Mouse (Mus musculus) macrophage (primary cell): ENCODE measurements around the gene Anks1b. TPM values are rescaled to one million over a fixed set of nuclear protein-coding genes. Genes with fewer than 3 reads are reported as not detected.
"Not testable (repeated sequence)": the region's sequence is repeated elsewhere in the genome, so short reads cannot be mapped to it uniquely, and the experiment has no call there.

Experiments used
- H3K27ac ChIP-seq: fragments of 350-480 bp; formaldehyde crosslinking; 2 replicates; pipeline ENCODE4 v1.9.0; 2021
- H3K36me3 ChIP-seq: fragments of 350-480 bp; formaldehyde crosslinking; 2 replicates; pipeline ENCODE4 v1.9.0; 2021; ENCODE audit errors: inconsistent target
- H3K4me3 ChIP-seq: fragments of 350-480 bp; formaldehyde crosslinking; 2 replicates; pipeline ENCODE4 v1.9.0; 2021; ENCODE audit errors: inconsistent target
- H3K79me2 ChIP-seq: fragments of 350-480 bp; formaldehyde crosslinking; 2 replicates; pipeline ENCODE4 v1.9.0; 2021; ENCODE audit errors: inconsistent target
- WGBS: methylation state at CpG from one replicate; pipeline ENCODE4 v1.1.7; 2026; ENCODE audit warnings: inconsistent platforms; ENCODE audit not compliant: missing documents; 5-methylcytosine and 5-hydroxymethylcytosine counted together
- polyA plus RNA-seq: library from polyadenylated mRNA; stranded (reverse); fragments of 250-400 nt; gene quantifications from 3 replicates; pipeline ENCODE4 v1.2.4, GENCODE M21; 2018; ENCODE audit warnings: inconsistent platforms

Anks1b gene
- polyA plus RNA-seq, 1 experiment from 2014 or later = not detected

DNA sequence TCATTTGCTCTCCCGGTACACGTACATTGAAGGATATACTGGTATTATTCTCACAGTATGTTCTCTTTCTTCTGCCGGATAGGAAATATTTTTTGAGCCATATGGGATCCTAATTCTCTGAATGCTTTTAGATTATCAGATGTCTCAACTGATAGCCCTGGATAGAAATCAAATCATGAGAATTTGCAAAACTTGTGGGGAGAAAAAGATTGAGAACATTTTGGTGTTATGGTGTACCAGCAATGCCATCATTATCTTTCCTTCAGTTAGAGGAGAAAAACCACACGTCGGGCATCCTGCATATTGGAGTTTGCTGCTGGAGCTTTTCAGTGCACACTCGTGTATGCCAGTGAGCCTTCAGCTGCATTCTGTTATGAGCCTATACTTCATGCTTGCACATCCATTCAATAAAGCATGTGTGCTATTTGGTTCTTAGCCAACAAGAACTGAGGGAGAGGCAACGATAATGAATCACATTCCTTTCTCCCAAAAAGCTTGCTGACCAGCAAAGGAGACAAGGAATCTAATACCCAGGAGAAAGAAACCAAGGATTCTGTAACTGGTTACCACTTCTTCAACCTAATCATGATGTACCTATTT lies 756.9 kb downstream of the Anks1b start:
- Histone ChIP-seq H3K79me2 (no peaks in the 10 kb centered on the region), H3K36me3 (no peaks in the 10 kb centered on the region), H3K4me3 (no peak overlapping the region), H3K27ac (no peak overlapping the region)
- 95% methylated on average over 7 of the region's 7 CpGs for WGBS

- WGBS = 80% methylated on average over 3 of the region's 3 CpGs
- H3K4me3 ChIP-seq, H3K79me2 ChIP-seq, H3K27ac ChIP-seq, H3K36me3 ChIP-seq: not testable (repeated sequence)
These were observed 757.5 kb downstream of the Anks1b start for GRCm38 (mm10) chr10:90630794-90631193.

DNA sequence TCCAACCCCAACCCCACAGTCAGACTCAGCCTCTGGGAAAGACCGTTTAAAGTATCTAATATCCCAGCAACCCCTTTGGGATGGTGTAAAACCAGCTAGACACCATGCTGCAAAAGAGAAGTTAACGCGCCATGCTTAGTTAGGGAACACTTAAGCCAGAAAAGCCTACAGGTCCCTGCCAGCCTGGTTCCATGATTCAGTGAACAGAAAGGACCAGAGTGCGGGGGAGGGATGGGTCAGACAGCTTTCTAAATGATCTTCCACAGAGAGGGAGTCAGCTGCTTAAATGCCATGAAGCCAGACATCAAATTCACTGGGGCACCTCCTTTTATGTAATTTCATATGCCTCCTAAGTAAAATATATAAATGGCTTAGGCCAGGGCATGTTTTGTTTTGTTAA lies 764.0 kb downstream of the Anks1b start:
- Histone ChIP-seq H3K79me2 (no peaks in the 10 kb centered on the region), H3K27ac (no peak overlapping the region)
- 94% methylated on average over 4 of the region's 4 CpGs for WGBS

GRCm38 (mm10) chr10:90649681-90650080 lies 776.4 kb downstream of the Anks1b start:
- Histone ChIP-seq H3K4me3 (no peak overlapping the region), H3K27ac (no peak overlapping the region), H3K36me3 (no peaks in the 10 kb centered on the region), H3K79me2 (no peaks in the 10 kb centered on the region)
- 82% methylated on average over 2 of the region's 2 CpGs for WGBS

More for the DNA sequence above, 764.0 kb downstream of the Anks1b start:
- H3K36me3 ChIP-seq = no peaks in the 10 kb centered on the region
- no peak overlapping the region for H3K4me3 ChIP-seq

DNA sequence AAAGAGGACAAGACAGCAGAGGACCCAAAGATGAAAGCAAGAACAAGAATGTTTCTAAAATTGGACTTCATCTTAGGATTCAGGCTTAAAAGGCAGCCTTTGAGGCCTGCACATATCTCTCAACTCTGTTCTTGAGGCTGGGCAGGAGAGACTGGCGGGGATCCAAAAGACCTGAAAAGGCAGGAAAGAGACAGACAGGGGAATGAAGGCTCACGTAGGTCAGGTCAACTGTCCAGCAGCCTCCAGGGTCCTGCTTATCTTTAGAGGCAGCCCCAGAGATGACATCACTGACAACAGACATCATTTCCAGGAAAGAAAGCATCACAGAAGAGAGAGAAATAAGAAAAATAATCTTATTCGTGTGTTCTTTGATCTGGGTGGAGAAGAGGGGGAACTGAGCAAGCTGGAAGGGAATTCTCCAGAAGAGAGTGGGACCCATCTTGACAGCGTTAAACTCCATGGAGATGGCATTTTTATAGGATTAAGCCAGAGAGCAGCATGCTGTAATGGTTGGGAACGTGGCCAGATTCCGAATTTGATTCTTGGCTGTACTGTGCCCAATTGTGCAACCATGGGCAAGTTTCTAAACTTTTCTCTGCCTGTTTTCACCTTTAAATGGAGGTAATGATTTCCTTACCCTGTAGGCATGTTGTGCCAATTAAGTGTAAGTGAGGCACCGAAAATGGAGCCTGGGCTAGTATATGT lies 784.3 kb downstream of the Anks1b start:
- H3K4me3 ChIP-seq = no peak overlapping the region
- no peaks in the 10 kb centered on the region for H3K36me3 ChIP-seq
- no peak overlapping the region for H3K27ac ChIP-seq
- no peaks in the 10 kb centered on the region for H3K79me2 ChIP-seq
- 80% methylated on average over 7 of the region's 7 CpGs for WGBS

DNA sequence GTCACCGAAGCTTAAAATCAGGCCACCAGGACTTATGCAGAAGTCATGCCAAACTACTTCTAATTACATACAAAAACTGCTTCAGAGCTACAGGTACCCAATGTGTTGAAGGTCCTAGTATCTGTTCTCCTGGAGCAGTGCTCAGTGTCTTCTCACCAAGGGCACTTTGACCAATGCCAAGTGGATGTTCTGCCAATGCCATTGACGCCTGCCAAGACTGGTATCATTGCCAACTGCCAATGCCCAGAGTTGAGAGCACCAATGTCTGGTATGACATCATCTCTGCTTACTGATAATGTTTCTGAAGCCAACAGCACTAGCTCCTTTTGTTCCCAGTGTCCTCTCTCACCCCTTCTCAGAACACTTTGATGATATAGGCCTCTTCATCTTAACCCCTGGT lies 793.4 kb downstream of the Anks1b start:
- H3K4me3 ChIP-seq = no peak overlapping the region
- 93% methylated on average over 2 of the region's 2 CpGs for WGBS
- H3K79me2 ChIP-seq = no peaks in the 10 kb centered on the region
- H3K27ac ChIP-seq = no peak overlapping the region
- no peaks in the 10 kb centered on the region for H3K36me3 ChIP-seq

DNA sequence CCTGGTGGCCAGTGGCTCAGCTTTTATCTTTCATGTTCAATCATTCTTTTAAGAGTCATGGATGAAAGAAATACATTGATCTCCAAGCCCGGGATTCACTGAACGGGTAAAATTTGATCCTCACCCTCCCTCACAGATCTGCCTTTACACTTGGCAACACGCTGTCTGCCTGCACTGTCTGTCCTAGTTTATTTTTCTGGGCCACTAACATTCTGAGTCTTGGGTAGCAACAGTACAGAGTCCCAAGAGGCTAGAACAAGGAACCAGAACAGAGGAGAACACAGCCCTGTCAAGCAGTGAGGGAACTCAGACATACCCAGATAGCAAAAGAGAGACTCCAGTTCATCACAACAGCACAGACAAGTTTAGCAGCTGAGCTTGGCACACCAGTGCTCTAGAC lies 797.0 kb downstream of the Anks1b start:
- no peak overlapping the region for H3K27ac ChIP-seq
- H3K4me3 ChIP-seq = no peak overlapping the region
- 93% methylated on average over 3 of the region's 3 CpGs for WGBS
- H3K36me3 ChIP-seq = no peaks in the 10 kb centered on the region
- no peaks in the 10 kb centered on the region for H3K79me2 ChIP-seq

DNA sequence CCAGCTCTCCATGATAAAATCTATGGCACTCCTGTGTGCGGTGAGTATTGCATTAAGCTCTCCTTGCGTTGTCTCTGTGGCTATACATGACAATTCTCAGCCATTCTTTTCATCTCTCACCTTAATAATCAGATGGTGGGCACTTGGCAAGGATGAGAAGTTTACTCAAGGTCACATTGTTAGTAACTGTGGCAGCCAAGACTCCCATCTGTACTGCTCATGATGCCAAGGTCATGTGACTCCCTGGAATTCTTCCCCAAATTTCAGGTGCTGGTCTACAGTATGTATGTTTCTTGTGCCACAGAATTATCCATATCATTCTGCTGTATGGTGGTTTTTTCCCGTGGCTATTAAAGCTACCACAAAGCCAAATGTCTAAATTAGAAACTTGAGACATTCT lies 798.8 kb downstream of the Anks1b start:
- Histone ChIP-seq H3K27ac (no peak overlapping the region), H3K79me2 (no peaks in the 10 kb centered on the region), H3K4me3 (no peak overlapping the region), H3K36me3 (no peaks in the 10 kb centered on the region)
- WGBS = 87% methylated on average over 3 of the region's 3 CpGs

GRCm38 (mm10) chr10:90674362-90674761 lies 801.1 kb downstream of the Anks1b start:
- H3K4me3 ChIP-seq = no peak overlapping the region
- H3K36me3 ChIP-seq = no peaks in the 10 kb centered on the region
- WGBS = 93% methylated on average over 10 of the region's 10 CpGs
- no peaks in the 10 kb centered on the region for H3K79me2 ChIP-seq
- H3K27ac ChIP-seq = no peak overlapping the region

- WGBS = 95% methylated on average over 3 of the region's 3 CpGs
- no peak overlapping the region for H3K27ac ChIP-seq
- no peaks in the 10 kb centered on the region for H3K79me2 ChIP-seq
- H3K36me3 ChIP-seq = no peaks in the 10 kb centered on the region
- no peak overlapping the region for H3K4me3 ChIP-seq
These were observed 804.1 kb downstream of the Anks1b start for GRCm38 (mm10) chr10:90677421-90677820.

GRCm38 (mm10) chr10:90679713-90680470 lies 806.6 kb downstream of the Anks1b start:
- H3K27ac ChIP-seq = no peak overlapping the region
- no peaks in the 10 kb centered on the region for H3K79me2 ChIP-seq
- WGBS = 89% methylated on average over 10 of the region's 10 CpGs
- no peak overlapping the region for H3K4me3 ChIP-seq
- H3K36me3 ChIP-seq = no peaks in the 10 kb centered on the region

DNA sequence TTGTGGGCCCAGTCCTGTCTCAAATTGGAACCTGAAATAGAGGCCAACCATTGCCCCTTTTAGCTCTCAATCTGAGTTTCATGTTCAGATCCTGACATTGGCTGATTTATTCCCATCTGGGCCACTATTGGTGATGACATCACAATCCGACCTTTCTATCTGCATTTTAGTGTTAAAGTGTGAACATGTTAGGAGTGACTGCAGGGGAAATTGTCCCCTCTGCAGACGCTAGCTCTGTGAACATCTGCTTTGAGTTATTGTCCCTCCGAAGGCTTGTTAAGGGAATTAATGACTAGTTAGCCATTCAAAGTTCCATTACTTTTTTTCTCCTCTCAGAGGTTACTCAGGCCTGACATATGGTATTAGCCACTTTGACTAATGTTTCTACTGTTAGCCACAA lies 810.5 kb downstream of the Anks1b start:
- 90% methylated on average over 3 of the region's 3 CpGs for WGBS
- H3K27ac ChIP-seq = no peak overlapping the region
- H3K36me3 ChIP-seq = no peaks in the 10 kb centered on the region
- no peaks in the 10 kb centered on the region for H3K79me2 ChIP-seq
- no peak overlapping the region for H3K4me3 ChIP-seq

DNA sequence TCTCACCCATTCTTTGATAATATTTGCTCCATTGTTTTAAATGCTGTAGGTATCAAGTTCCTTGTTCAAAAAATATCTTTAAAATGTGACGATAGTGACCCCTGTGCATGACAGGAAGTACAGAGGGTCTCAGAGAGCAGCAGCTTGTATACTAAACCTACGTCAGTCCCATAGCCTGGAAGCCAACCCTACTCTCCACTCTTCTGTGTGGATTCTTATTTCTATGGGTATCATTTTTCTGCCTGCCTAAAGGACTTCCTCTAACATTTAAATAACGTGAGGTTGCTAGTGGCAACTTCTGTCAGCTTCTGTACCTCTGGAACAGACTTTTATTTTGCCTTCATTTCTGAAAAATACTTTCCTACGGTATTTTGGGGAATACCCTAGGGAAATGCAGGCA lies 812.1 kb downstream of the Anks1b start:
- Histone ChIP-seq H3K36me3 (no peaks in the 10 kb centered on the region), H3K4me3 (no peak overlapping the region), H3K27ac (no peak overlapping the region), H3K79me2 (no peaks in the 10 kb centered on the region)
- 34% methylated on average over 4 of the region's 4 CpGs for WGBS

GRCm38 (mm10) chr10:90688153-90688552 lies 814.8 kb downstream of the Anks1b start:
- H3K79me2 ChIP-seq = no peaks in the 10 kb centered on the region
- H3K4me3 ChIP-seq = no peak overlapping the region
- H3K27ac ChIP-seq = no peak overlapping the region
- 87% methylated on average over 3 of the region's 5 CpGs for whole genome bisulfite sequencing
- H3K36me3 ChIP-seq = no peaks in the 10 kb centered on the region

DNA sequence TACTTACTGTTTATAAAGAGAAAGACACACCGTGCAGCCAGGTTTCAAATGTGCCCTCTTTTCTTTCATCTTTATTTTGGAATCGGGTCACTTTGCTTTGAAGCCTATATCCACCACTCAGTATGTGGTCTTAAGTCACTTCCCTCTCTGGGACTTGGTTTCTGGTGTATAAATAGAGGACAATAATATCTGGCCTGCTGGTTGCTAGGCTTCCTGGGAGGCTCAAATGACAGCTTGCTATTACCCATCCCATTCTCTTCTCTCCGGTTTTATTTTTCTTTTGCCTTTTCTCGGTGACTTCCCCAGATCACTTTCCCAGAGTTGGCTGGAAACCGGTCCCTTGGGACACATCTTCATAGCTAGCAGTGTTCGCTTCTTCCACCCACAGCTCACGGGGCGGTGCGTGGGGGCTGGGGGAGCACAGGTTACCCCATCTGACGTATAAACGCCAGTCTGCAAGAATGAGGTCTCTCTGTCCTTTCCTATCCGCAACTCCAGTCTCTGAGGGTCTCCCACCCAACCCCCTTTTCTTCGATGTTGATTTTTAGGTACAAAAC lies 815.5 kb downstream of the Anks1b start:
- 87% methylated on average over 13 of the region's 13 CpGs for WGBS
- Histone ChIP-seq H3K4me3 (no peak overlapping the region), H3K79me2 (no peaks in the 10 kb centered on the region), H3K27ac (no peak overlapping the region), H3K36me3 (no peaks in the 10 kb centered on the region)
